17 mouse cellular contexts compared by ENCODE assay signal in the genomic region with DNA sequence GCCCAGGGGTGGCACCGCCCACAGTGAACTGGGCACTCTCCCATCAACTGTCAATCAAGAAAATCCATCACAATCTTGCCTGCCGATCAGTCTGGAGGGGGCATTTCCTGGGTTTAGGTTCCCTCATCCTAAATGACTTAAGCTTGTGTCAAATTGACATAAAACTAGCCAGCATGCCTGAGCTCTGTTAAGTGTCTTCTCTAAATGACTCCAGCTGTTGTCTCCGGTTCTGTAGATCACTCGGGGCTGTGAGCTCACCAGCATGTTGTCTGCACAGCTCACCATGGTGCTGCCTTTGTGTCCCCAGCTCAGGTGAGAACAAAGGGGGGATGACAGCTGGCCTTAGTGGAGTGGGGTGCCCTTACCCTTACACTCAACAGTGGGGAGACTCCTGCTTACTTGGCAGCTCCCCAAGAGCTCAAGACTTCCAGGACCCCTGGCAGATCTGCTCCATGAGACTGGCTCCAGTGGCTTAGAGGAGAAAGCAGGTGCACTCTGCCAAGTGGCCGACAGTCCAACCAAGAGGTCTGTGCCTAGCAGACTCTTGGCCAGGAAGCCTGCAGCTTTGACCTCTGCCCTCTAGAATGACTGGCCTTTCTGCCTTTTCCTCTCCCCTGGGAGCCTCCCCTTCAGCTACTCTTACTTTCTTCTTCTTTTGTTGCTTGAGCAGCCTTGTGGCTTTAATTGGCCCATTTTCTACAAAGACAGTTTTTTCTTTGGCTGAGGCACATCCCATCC. TPM values are rescaled to one million over a fixed set of nuclear protein-coding genes. Genes with fewer than 3 reads are reported as not detected.
DNase-seq lines count a peak whose midpoint lies in the region; ATAC-seq and TF ChIP-seq lines count a peak whose summit lies in the region.
"Had no signal": no experiment of that assay in that cellular context is flagged by ENCODE, and none has a peak within 500 bp of the region (broad histone marks: within the 10 kb centered on the region; RNA-seq: fewer than 3 reads in every experiment).

No protein-coding gene starts in this region.

- WGBS in heart, adult 2 months, result 49% methylated on average over 5 of the region's 5 CpGs
- 38% methylated on average over 5 of the region's 5 CpGs for WGBS in embryonic facial prominence, embryonic 14.5 days
- WGBS in kidney, postnatal 0 days, result 37% methylated on average over 5 of the region's 5 CpGs
- WGBS in hindbrain, embryonic 16.5 days, result 51% methylated on average over 5 of the region's 5 CpGs

- H3K36me3 ChIP-seq in heart, adult 2 months (ENCODE audit: control insufficient read depth, insufficient read depth, low read length), result no peaks in the 10 kb centered on the region
- no peaks in the 10 kb centered on the region for H3K36me3 ChIP-seq in embryonic facial prominence, embryonic 14.5 days (ENCODE audit: control insufficient read depth, insufficient read depth, low read length)
- no peaks in the 10 kb centered on the region for H3K36me3 ChIP-seq in kidney, postnatal 0 days (ENCODE audit: insufficient read depth, low read length)
- no peaks in the 10 kb centered on the region for H3K36me3 ChIP-seq in hindbrain, embryonic 16.5 days (ENCODE audit: control insufficient read depth, insufficient read depth, low read length)
- H3K36me3 ChIP-seq: midbrain, embryonic 15.5 days had no signal

- no peaks in the 10 kb centered on the region; the same call in 1 of the 2 replicates for H3K4me1 ChIP-seq in heart, adult 2 months (ENCODE audit: control insufficient read depth, insufficient read depth, low read length)
- H3K4me1 ChIP-seq in embryonic facial prominence, embryonic 14.5 days (ENCODE audit: control insufficient read depth, insufficient read depth, low read length), result no peaks in the 10 kb centered on the region
- H3K4me1 ChIP-seq in kidney, postnatal 0 days (replicated peaks; ENCODE audit: insufficient read depth, low read length), result peaks cover 5% of the 10 kb centered on the region; the same call in 1 of the 2 replicates
- H3K4me1 ChIP-seq in hindbrain, embryonic 16.5 days (ENCODE audit: control insufficient read depth, insufficient read depth, low read depth, low read length), result peaks cover 3% of the 10 kb centered on the region
- H3K4me1 ChIP-seq: midbrain, embryonic 15.5 days had no signal

- TF ChIP-seq CTCF in heart, adult 2 months (IDR thresholded peaks at IDR 0.05), result no peak
- TF ChIP-seq CTCF in kidney, postnatal 0 days (IDR thresholded peaks at IDR 0.05; ENCODE audit: low read depth), result no peak

- ATAC-seq in embryonic facial prominence, embryonic 14.5 days (ENCODE audit: low read depth), result no peak
- ATAC-seq in kidney, postnatal 0 days (replicated peaks; ENCODE audit: low FRiP score, low read depth), result no peak
- no peak for ATAC-seq in hindbrain, embryonic 16.5 days
- ATAC-seq: forebrain, embryonic 14.5 days; intestine, postnatal 0 days; midbrain, embryonic 15.5 days had no signal

- no peak overlapping the region for H3K27ac ChIP-seq in heart, adult 2 months
- H3K27ac ChIP-seq in embryonic facial prominence, embryonic 14.5 days (replicated peaks; ENCODE audit: low read depth, low read length), result no peak overlapping the region
- H3K27ac ChIP-seq in kidney, postnatal 0 days, result no peak overlapping the region
- no peak overlapping the region for H3K27ac ChIP-seq in hindbrain, embryonic 16.5 days (ENCODE audit: low read depth, low read length)
- H3K27ac ChIP-seq: hindbrain, embryonic 14.5 days; liver, embryonic 14.5 days; midbrain, embryonic 15.5 days had no signal

- no peaks in the 10 kb centered on the region; the same call in 1 of the 2 replicates for H3K27me3 ChIP-seq in heart, adult 2 months (ENCODE audit: control insufficient read depth, insufficient read depth, low read length)
- H3K27me3 ChIP-seq in embryonic facial prominence, embryonic 14.5 days (replicated peaks; ENCODE audit: control insufficient read depth, insufficient read depth, low read length), result no peaks in the 10 kb centered on the region
- no peaks in the 10 kb centered on the region for H3K27me3 ChIP-seq in kidney, postnatal 0 days (ENCODE audit: insufficient read depth, low read length)
- no peaks in the 10 kb centered on the region for H3K27me3 ChIP-seq in hindbrain, embryonic 16.5 days (replicated peaks; ENCODE audit: control insufficient read depth, insufficient read depth, low read length)
- H3K27me3 ChIP-seq: midbrain, embryonic 15.5 days had no signal

- no peak for TF ChIP-seq EP300 in heart, adult 2 months (IDR thresholded peaks at IDR 0.05; ENCODE audit: insufficient read depth, low read depth, low read length)

- H3K79me2 ChIP-seq in heart, adult 2 months (replicated peaks; ENCODE audit: control insufficient read depth, insufficient read depth, low read length), result no peaks in the 10 kb centered on the region

- no peak overlapping the region for H3K4me2 ChIP-seq in embryonic facial prominence, embryonic 14.5 days (ENCODE audit: low read depth, low read length)
- no peak overlapping the region for H3K4me2 ChIP-seq in kidney, postnatal 0 days (ENCODE audit: low read length)
- H3K4me2 ChIP-seq in hindbrain, embryonic 16.5 days (ENCODE audit: low read length), result no peak overlapping the region
- H3K4me2 ChIP-seq: hindbrain, embryonic 14.5 days; midbrain, embryonic 15.5 days had no signal

- no peak overlapping the region for H3K9ac ChIP-seq in heart, adult 2 months (ENCODE audit: low read depth, low read length)
- H3K9ac ChIP-seq in embryonic facial prominence, embryonic 14.5 days (ENCODE audit: low read depth, low read length), result no peak overlapping the region
- no peak overlapping the region for H3K9ac ChIP-seq in kidney, postnatal 0 days (ENCODE audit: low read depth, low read length)
- no peak overlapping the region for H3K9ac ChIP-seq in hindbrain, embryonic 16.5 days (ENCODE audit: low read depth, low read length)
- H3K9ac ChIP-seq: hindbrain, embryonic 14.5 days; liver, embryonic 14.5 days; midbrain, embryonic 15.5 days had no signal

- peak; percentile 89 for DNase-seq in heart, adult 11 months
- no peak for DNase-seq in heart, adult 2 months
- peak; percentile 30 for DNase-seq in adipocyte (ENCODE audit: low spot score)
- DNase-seq in embryonic facial prominence, embryonic 14.5 days (ENCODE audit: low spot score), result peak; percentile 60
- DNase-seq in kidney, postnatal 0 days (ENCODE audit: low spot score), result peak; percentile 34
- no peak for DNase-seq in gastrocnemius, postnatal 10 days
- DNase-seq in left cerebral cortex, adult 11 months (ENCODE audit: low spot score), result no peak
- DNase-seq: cerebellum, adult 11-12 months; cerebellum, postnatal 36 days; right cerebral cortex, postnatal 25 days; thymus, adult 18-20 months had no signal

- TF ChIP-seq POLR2A in heart, adult 2 months (IDR thresholded peaks at IDR 0.05; ENCODE audit: insufficient read depth, low read depth, low read length), result no peak

- no peaks in the 10 kb centered on the region for H3K9me3 ChIP-seq in embryonic facial prominence, embryonic 14.5 days (ENCODE audit: control insufficient read depth, low read length)
- no peaks in the 10 kb centered on the region for H3K9me3 ChIP-seq in kidney, postnatal 0 days (replicated peaks; ENCODE audit: low read length)
- no peaks in the 10 kb centered on the region for H3K9me3 ChIP-seq in hindbrain, embryonic 16.5 days (ENCODE audit: control insufficient read depth, low read length)
- H3K9me3 ChIP-seq: midbrain, embryonic 15.5 days had no signal

- H3K4me3 ChIP-seq in heart, adult 2 months, result no peak overlapping the region
- H3K4me3 ChIP-seq in embryonic facial prominence, embryonic 14.5 days (ENCODE audit: low read depth, low read length), result no peak overlapping the region
- no peak overlapping the region for H3K4me3 ChIP-seq in kidney, postnatal 0 days (replicated peaks; ENCODE audit: low read depth, low read length)
- H3K4me3 ChIP-seq in hindbrain, embryonic 16.5 days (ENCODE audit: low read length), result no peak overlapping the region
- H3K4me3 ChIP-seq: midbrain, embryonic 15.5 days had no signal

- intact Hi-C loops in heart, adult 2 months (cut with DNase I), result no loop called here

RNA-seq across cellular contexts. Expression of gene Prdm11, which starts 35.1 kb away (rescaled TPM):
- total RNA-seq in heart, adult 2 months (2021), result 1 to 10 TPM; 7.9 to 9.5 TPM
- polyA plus RNA-seq in heart, adult 2 months (2012; rRNA removed), result 4.4 and 6.1 TPM in 2 replicates
- polyA plus RNA-seq in embryonic facial prominence, embryonic 14.5 days (2014; fragmentation: Nextera tagmentation; extraction: Ambion mirVana), result 4.6 and 4.8 TPM in 2 replicates
- polyA plus RNA-seq in kidney, postnatal 0 days (2015; fragmentation: Nextera tagmentation; extraction: Ambion mirVana), result 3.7 and 4.9 TPM in 2 replicates
- total RNA-seq in gastrocnemius, postnatal 10 days (2021), result 1 to 10 TPM; 3.2 to 3.4 TPM
- 1.9 and 2.3 TPM in 2 replicates for polyA plus RNA-seq in hindbrain, embryonic 16.5 days (2015; fragmentation: Nextera tagmentation; extraction: Ambion mirVana)

Comparison
In these comparisons a context has a peak if more than half of its experiments do, and no peak if none do; other contexts are left out.
1. DNase-seq: peak in heart, adult 11 months (single experiment), adipocyte (single experiment), embryonic facial prominence, embryonic 14.5 days (single experiment) and kidney, postnatal 0 days (single experiment); none in heart, adult 2 months (0 of 2), gastrocnemius, postnatal 10 days (single experiment) and left cerebral cortex, adult 11 months (single experiment).